Mouse (Mus musculus) forebrain, embryonic 10.5 days (tissue): Measurements from ENCODE around the gene Stpg3. TPM values are rescaled to one million over a fixed set of nuclear protein-coding genes. Genes with fewer than 3 reads are reported as not detected.

Experiments
- DNase-seq: peaks from one replicate; pipeline ENCODE4 v3.0.0-alpha.2; 2017; ENCODE audit warnings: low spot score; ENCODE audit errors: extremely low spot score
- H3K27ac ChIP-seq: fragments of 300-500 bp; sonication (generic); 2 replicates; pipeline ENCODE4 v1.5.1; 2016; ENCODE audit warnings: mild to moderate bottlenecking
- H3K27me3 ChIP-seq: fragments of 300-500 bp; sonication (generic); 2 replicates; pipeline ENCODE4 v1.6.1; 2016; ENCODE audit warnings: mild to moderate bottlenecking; ENCODE audit not compliant: poor library complexity, severe bottlenecking
- H3K36me3 ChIP-seq: fragments of 300-500 bp; sonication (generic); replicated peaks from 2 replicates; pipeline ENCODE4 v1.6.1; 2016; ENCODE audit warnings: mild to moderate bottlenecking, moderate library complexity
- H3K4me1 ChIP-seq: fragments of 300-500 bp; sonication (generic); 2 replicates; pipeline ENCODE4 v1.6.1; 2016
- H3K4me3 ChIP-seq: fragments of 300-500 bp; sonication (generic); 2 replicates; pipeline ENCODE4 v1.5.1; 2016; ENCODE audit warnings: mild to moderate bottlenecking, moderate library complexity
- H3K9me3 ChIP-seq: fragments of 300-500 bp; sonication (generic); 2 replicates; pipeline ENCODE4 v1.6.1; 2016; ENCODE audit warnings: mild to moderate bottlenecking, moderate library complexity
- WGBS: fragments of 180-500 bp; shearing (Covaris S2); methylation state at CpG from one replicate; pipeline ENCODE4 v1.1.7; 2016; 5-methylcytosine and 5-hydroxymethylcytosine counted together
- polyA plus RNA-seq: library from polyadenylated mRNA; unstranded; fragments of >200 nt; fragmentation: Nextera tagmentation; extraction: Ambion mirVana; gene quantifications from 2 replicates; pipeline ENCODE4 v1.2.1, GENCODE M21; 2016

Gene Stpg3
- polyA plus RNA-seq, 1 experiment from 2014 or later, result not detected

GRCm38 (mm10) chr2:25231038-25231437 is 16.6 kb upstream of the Stpg3 start:
- WGBS, result 63% methylated on average over 12 of the region's 12 CpGs
- Histone ChIP-seq H3K27me3 (peaks cover 16% of the 10 kb centered on the region), H3K9me3 (no peaks in the 10 kb centered on the region), H3K36me3 (no peaks in the 10 kb centered on the region), H3K4me1 (peaks cover 17% of the 10 kb centered on the region), H3K4me3 (no peak overlapping the region), H3K27ac (no peak overlapping the region)
- DNase-seq, result no peak

DNA sequence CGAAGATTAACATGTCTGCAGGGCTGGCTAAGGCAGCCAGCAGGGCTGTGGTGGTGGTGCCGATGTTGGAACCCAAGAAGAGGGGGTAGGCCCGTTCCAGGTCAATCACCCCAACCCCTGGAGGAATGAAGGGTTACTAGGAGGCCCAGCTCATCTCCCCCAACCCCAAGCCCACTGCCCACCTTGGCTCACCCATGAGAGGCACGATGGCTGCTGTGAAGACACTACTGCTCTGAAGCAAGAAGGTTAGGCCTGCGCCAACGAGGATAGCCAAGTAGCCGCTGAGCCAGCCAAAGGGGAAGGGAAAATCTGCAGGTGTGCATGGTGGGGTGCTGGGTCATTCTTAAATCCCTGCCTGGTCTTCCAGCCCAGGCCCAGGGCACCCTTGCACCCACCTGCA is 16.1 kb upstream of the Stpg3 start:
- Histone ChIP-seq H3K4me1 (peaks cover 21% of the 10 kb centered on the region), H3K36me3 (no peaks in the 10 kb centered on the region), H3K27ac (no peak overlapping the region), H3K4me3 (no peak overlapping the region), H3K9me3 (no peaks in the 10 kb centered on the region), H3K27me3 (peaks cover 14% of the 10 kb centered on the region)
- 89% methylated on average over 7 of the region's 7 CpGs for WGBS
- no peak for DNase-seq

- no peak for DNase-seq
- peaks cover 14% of the 10 kb centered on the region for H3K27me3 ChIP-seq
- WGBS, result 85% methylated on average over 5 of the region's 5 CpGs
- no peaks in the 10 kb centered on the region for H3K36me3 ChIP-seq
- peaks cover 26% of the 10 kb centered on the region for H3K4me1 ChIP-seq
- no peaks in the 10 kb centered on the region for H3K9me3 ChIP-seq
- H3K27ac ChIP-seq, result no peak overlapping the region
- no peak overlapping the region for H3K4me3 ChIP-seq
Observed at GRCm38 (mm10) chr2:25229582-25229981, 15.1 kb upstream of the Stpg3 start.

- Histone ChIP-seq H3K4me1 (peaks cover 26% of the 10 kb centered on the region), H3K36me3 (no peaks in the 10 kb centered on the region), H3K9me3 (no peaks in the 10 kb centered on the region), H3K4me3 (peak overlapping the region; percentile 38), H3K27me3 (peaks cover 14% of the 10 kb centered on the region), H3K27ac (peak overlapping the region; percentile 80)
- 66% methylated on average over 6 of the region's 6 CpGs for WGBS
- DNase-seq, result no peak
Observed at GRCm38 (mm10) chr2:25228995-25229530, 14.6 kb upstream of the Stpg3 start.

DNA sequence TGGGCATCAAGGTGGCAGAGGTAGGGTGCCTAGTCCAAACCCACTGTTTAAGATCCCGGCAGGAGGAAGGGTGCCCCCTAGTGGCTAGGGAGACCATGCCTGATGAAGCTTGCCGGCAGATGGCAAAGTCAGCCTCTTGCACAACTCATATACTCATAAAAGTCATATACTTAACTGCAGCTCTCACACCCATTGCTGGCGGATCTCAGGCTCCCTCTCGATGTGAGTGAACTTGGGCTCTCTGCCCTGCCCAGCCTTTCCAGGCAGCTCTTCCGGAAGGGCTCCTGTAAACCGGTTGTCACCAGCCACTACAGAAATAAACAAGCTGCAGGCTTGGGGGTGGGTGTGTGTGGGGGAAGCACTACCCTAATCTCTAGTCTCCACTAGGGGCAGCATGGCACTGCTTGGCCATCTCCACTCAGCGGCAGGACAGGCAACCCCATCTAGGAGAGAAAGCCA is 14.0 kb upstream of the Stpg3 start:
- peaks cover 14% of the 10 kb centered on the region for H3K27me3 ChIP-seq
- H3K36me3 ChIP-seq, result peaks cover 3% of the 10 kb centered on the region
- peak overlapping the region; percentile 80 for H3K27ac ChIP-seq
- peak; percentile 81 for DNase-seq
- peak overlapping the region; percentile 38 for H3K4me3 ChIP-seq
- WGBS, result 0% methylated on average over 7 of the region's 7 CpGs
- peaks cover 30% of the 10 kb centered on the region for H3K4me1 ChIP-seq
- H3K9me3 ChIP-seq, result no peaks in the 10 kb centered on the region

- Histone ChIP-seq H3K4me1 (peaks cover 37% of the 10 kb centered on the region), H3K4me3 (no peak overlapping the region), H3K36me3 (peaks cover 13% of the 10 kb centered on the region), H3K27me3 (peaks cover 14% of the 10 kb centered on the region), H3K27ac (0 out of 2 replicates have a peak overlapping the region, but pooled peaks have one; percentile 32), H3K9me3 (no peaks in the 10 kb centered on the region)
- 94% methylated on average over 4 of the region's 4 CpGs for WGBS
- no peak for DNase-seq
Observed at GRCm38 (mm10) chr2:25227406-25227805, 13.0 kb upstream of the Stpg3 start.

- peaks cover 18% of the 10 kb centered on the region for H3K36me3 ChIP-seq
- peaks cover 38% of the 10 kb centered on the region for H3K4me1 ChIP-seq
- H3K4me3 ChIP-seq, result no peak overlapping the region
- peak overlapping the region; percentile 32; the same call in 1 of the 2 replicates for H3K27ac ChIP-seq
- H3K27me3 ChIP-seq, result peaks cover 14% of the 10 kb centered on the region
- no peaks in the 10 kb centered on the region for H3K9me3 ChIP-seq
- WGBS, result 86% methylated on average over 5 of the region's 5 CpGs
- no peak for DNase-seq
Observed at GRCm38 (mm10) chr2:25226864-25227263, 12.4 kb upstream of the Stpg3 start.

DNA sequence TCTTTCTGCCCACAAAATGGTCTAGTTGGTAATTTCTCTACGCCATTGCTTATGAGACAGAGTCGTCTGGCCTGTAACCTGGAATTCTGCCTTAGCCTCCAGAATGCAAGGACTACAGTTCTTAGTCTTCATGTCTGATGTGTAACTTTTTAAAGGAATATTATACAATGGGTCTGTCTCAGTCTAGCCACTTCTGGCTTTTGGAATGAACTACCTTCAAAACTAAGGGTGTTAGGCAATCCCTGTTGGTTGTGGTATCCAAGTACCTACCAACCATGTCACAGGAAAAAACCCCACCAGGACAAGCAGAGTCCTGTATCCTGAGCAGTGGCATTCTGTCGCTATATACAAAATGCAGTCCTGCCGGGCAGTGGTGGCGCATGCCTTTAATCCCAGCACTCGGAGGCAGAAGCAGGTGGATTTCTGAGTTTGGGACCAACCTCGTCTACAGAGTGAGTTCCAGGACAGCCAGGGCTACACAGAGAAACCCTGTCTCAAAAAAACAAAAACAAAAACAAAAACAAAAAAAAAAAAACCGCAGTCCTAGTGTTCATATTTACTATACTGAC is 11.5 kb upstream of the Stpg3 start:
- peaks cover 40% of the 10 kb centered on the region for H3K4me1 ChIP-seq
- WGBS, result 81% methylated on average over 8 of the region's 8 CpGs
- H3K4me3 ChIP-seq, result peak overlapping the region; percentile 87
- no peaks in the 10 kb centered on the region for H3K9me3 ChIP-seq
- H3K36me3 ChIP-seq, result peaks cover 27% of the 10 kb centered on the region
- no peak for DNase-seq
- peaks cover 8% of the 10 kb centered on the region for H3K27me3 ChIP-seq
- H3K27ac ChIP-seq, result peak overlapping the region; percentile 97

GRCm38 (mm10) chr2:25224766-25225752 is 10.6 kb upstream of the Stpg3 start:
- H3K27me3 ChIP-seq, result 0 out of 2 replicates have a peak, but pooled peaks cover under 1% of the 10 kb centered on the region
- peak overlapping the region; percentile 97 for H3K27ac ChIP-seq
- no peaks in the 10 kb centered on the region for H3K9me3 ChIP-seq
- peaks cover 27% of the 10 kb centered on the region for H3K36me3 ChIP-seq
- H3K4me3 ChIP-seq, result peak overlapping the region; percentile 87
- peak; percentile 98 for DNase-seq
- peaks cover 40% of the 10 kb centered on the region for H3K4me1 ChIP-seq
- WGBS, result 2% methylated on average over 41 of the region's 41 CpGs

GRCm38 (mm10) chr2:25224492-25224765 is 10.0 kb upstream of the Stpg3 start, which contains the start of gene Tubb4b:
Tubb4b (minus strand) TSS chr2:25224702.
- Histone ChIP-seq H3K27ac (peak within 1 kb of the TSS; percentile 97), H3K9me3 (no peaks in the 10 kb centered on the region), H3K4me1 (peaks cover 40% of the 10 kb centered on the region), H3K27me3 (no peaks in the 10 kb centered on the region), H3K36me3 (peaks cover 27% of the 10 kb centered on the region), H3K4me3 (peak within 1 kb of the TSS; percentile 87)
- under 1% methylated on average over 17 of the region's 17 CpGs for WGBS
- no peak for DNase-seq

GRCm38 (mm10) chr2:25223681-25224491 is 9.4 kb upstream of the Stpg3 start:
- DNase-seq, result peak; percentile 35
- WGBS, result 3% methylated on average over 51 of the region's 53 CpGs

DNA sequence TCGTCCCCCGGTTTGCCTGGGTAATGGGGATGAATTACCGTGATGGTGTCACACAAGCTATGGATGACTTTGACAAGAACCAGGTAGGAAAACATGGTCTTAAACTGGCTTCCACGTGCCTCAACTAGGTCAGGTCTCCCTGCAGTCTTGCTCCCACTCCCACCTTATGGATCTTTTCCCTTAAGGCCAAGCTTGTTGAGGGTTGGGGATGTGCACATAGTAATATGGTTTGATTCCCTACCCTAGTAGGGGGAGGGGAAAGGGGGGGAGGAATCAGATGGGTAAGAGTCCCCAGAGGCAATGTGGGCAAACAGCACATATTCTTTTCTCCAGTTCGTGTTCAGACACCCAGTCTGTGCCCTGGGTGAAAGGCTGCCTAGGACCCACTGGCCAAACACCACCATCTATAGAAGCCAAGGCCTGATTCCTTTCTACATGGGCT is 6.9 kb upstream of the Stpg3 start:
- peaks cover 27% of the 10 kb centered on the region for H3K36me3 ChIP-seq
- H3K27ac ChIP-seq, result no peak overlapping the region
- DNase-seq, result no peak
- WGBS, result 73% methylated on average over 5 of the region's 5 CpGs
- no peak overlapping the region for H3K4me3 ChIP-seq
- H3K4me1 ChIP-seq, result peaks cover 29% of the 10 kb centered on the region
- H3K9me3 ChIP-seq, result no peaks in the 10 kb centered on the region
- no peaks in the 10 kb centered on the region for H3K27me3 ChIP-seq

More at GRCm38 (mm10) chr2:25223681-25224491, 9.4 kb upstream of the Stpg3 start:
- peaks cover 37% of the 10 kb centered on the region for H3K4me1 ChIP-seq
- peak overlapping the region; percentile 87 for H3K4me3 ChIP-seq
- peak overlapping the region; percentile 97 for H3K27ac ChIP-seq
- H3K36me3 ChIP-seq, result peaks cover 27% of the 10 kb centered on the region
- H3K27me3 ChIP-seq, result no peaks in the 10 kb centered on the region
- no peaks in the 10 kb centered on the region for H3K9me3 ChIP-seq
